Mouse (Mus musculus) telencephalon, adult 2 months (tissue): Measurements from ENCODE around the gene Reep3.

Experiments used
- DNase-seq: peaks from one replicate; pipeline ENCODE4 v3.0.0-alpha.2; 2011; ENCODE audit warnings: low read depth, low spot score

Gene Reep3

DNA sequence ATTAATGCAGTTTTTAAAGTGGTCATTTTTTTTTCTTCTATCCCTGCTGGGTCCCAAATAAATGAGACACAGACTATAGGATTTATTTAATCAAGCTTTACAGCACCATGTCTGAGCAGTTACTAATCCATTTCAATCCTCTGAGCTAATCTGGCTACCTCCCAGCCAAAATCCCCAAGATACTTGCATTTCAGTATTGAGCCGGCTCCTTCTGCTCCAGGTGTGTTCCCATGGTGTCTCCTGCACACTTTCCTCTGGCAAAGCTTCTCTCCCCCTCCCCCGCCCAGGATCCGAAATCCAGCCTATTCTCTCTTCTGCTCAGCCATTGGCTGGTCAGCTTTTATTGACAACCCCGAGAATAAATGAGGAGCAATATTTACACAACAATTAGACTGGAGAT is 122.3 kb downstream of the Reep3 start:
- DNase-seq: no peak

DNA sequence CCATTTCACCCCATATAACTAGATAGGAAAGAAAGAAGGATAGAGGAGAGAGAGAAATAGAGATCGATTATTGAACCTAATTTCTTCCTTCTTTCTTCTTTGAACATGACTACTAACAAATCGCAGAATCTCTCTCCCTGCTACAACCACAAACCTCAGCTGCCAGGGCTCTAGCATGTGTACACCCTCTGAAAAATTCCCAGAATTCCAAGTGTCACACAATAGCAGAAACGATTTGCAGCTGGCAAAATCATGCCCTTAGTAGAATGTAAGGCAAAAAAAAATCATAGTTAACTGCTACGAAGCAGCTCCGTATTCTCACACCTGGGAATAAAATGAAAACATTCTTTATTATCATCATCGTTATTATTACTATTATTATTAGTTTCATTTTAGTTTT is 122.9 kb downstream of the Reep3 start:
- DNase-seq: no peak

DNA sequence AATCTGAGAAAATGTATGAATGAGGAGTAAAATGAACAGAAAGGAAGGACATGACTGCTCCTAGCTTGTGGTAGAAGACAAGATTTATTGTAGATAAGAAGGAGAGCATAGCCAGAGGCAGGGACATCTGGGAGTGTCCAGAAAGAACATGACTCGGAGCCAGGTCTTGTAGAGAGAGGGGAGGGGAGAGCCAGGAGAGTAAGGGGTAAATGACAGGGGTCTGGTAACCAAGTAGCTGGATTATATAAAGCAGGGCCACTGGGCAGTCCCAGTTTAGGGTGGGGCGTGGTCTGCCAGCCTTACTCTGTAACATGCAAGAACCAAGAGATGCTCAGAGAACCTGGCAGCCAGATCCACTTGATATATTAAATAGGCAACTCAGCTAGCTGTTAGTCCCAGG is 123.5 kb downstream of the Reep3 start:
- DNase-seq: no peak

DNA sequence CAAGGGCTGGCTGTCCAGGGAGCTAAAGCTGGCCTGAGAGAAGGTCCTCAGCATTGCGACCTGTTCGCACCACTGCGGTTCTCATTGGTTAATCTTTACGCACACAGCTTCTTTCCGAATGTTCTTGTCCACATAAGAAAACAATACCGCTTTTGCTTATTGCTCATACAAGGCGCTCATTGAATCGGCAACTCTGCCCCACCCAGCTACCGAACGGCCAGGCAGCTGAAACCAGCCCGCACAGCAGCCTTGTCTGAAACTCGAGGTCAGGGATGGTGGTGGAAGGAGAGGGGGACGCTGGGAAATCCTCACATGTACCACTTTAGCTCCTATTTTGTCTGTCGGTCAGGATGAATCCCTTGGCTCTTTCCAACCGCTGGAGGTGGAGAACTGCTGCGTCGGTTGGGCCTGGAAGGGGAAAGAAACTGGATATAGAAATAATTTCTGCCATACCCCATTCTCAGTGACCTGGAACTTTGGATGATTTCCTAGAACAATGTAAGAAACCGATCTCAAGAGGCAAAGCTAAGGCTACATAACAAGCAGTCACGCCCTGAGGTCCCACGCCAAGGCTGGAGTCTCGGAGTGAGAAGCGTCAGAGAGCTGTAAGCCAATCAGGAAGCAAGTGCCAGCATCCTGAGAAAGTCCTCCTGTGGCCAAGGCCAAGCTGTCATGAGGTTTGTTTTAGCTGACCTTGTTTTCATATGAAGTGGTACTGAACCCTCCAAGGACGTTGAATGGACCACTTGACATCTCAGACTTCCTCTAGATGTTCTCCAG is 126.2 kb downstream of the Reep3 start:
- DNase-seq: no peak

GRCm38 (mm10) chr10:66969581-66969980 is 127.2 kb downstream of the Reep3 start:
- DNase-seq: no peak

DNA sequence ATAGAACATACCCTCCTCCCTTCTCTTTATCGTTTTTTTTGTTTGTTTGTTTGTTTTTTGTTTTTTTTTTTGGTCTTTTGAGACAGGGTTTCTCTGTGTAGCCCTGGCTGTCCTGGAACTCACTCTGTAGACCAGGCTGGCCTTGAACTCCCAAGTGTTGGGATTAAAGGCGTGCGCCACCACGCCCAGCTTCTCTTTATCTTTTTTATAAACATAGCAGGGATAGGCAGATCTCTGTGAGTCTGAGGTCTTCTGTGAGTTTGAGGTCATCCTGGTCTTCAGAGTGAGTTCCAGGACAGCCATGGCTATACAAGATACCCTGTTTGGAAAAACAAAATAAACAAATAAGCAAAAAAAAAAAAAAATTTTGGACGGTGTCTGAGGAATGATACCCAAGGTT is 127.7 kb downstream of the Reep3 start:
- DNase-seq: no peak

DNA sequence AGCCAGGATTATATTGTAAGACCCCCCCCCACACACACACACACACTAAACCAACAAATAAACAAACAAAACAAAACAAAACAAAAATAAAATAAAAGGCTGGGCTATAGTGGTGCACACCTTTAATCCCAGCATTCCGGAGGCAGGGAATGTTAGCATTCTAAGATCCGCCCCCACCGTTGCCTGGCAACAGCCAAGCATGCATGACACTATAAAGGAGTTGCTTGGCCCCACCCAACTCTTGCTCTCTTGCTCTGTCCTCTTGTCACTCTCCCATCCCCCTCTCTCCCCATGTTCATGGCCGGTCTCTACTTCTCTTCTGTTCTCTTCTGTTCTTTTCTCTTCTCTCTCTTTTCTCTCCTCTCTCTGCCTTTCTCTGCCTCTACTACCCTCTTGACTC is 128.2 kb downstream of the Reep3 start:
- DNase-seq: no peak

DNA sequence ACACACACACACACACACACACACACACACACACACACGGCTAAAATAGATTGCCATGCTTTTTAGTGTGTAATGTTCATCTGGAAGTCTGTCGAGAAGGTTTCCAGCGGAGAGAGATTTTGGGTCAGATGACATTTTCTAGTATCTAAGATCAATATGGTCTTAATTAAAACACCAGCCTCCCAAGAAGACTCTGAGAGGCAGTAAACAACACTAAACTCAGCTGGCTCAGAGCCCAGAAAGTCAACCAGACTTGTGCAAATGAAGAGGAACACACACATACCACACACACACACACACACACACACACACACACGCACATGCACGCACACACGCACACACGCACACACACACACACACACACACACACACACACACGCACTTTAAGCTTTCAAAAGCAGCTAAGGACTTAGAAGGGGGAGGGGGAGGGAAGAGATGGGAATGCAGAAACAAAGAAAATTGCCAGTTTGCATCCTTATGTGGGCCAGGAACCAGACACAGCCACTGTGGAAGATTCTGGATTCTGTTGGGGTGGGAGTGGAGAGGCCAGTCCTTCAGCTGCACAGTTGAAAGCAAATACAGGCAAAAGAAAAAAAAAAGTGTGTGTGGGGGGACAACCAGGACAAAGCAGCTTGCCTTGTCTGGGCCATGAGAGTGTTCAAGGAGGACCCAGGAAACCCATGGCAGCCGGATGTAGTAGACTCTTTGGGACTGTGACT is 130.2 kb downstream of the Reep3 start:
- no peak for DNase-seq

DNA sequence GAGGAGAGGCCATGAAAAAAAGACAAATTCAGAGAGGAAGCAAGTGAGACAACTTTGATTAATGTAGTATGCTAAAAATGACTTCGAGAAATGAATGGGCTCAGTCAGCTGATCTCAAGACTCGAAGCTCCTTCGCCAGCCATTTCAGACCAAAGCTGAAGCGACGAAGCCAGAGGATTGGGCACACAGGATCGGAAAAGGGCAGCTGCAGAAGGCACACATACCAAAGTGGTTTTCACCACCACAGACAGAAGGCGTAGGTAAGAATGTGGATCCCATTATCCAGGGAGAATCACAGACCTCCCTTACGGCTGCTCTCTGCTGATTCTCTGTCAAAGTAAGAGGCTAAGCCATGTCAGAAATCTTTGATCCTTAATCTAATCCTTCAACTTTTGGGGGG is 136.6 kb downstream of the Reep3 start:
- DNase-seq: no peak
